Mouse (Mus musculus): Measurements from ENCODE around the gene Zfp580.

GRCm38 (mm10) chr7:5046112-5046511 lies 5.2 kb upstream of the Zfp580 start:
- 0 out of 2 replicates have a peak, but pooled peaks have one; percentile 4 for TF ChIP-seq CTCF (IDR thresholded peaks at IDR 0.05; ENCODE audit: low read depth)
- TF ChIP-seq EP300 (IDR thresholded peaks at IDR 0.05; ENCODE audit: low read depth), result no peak
